Mouse (Mus musculus): ENCODE measurements around the gene Plin3.

DNA sequence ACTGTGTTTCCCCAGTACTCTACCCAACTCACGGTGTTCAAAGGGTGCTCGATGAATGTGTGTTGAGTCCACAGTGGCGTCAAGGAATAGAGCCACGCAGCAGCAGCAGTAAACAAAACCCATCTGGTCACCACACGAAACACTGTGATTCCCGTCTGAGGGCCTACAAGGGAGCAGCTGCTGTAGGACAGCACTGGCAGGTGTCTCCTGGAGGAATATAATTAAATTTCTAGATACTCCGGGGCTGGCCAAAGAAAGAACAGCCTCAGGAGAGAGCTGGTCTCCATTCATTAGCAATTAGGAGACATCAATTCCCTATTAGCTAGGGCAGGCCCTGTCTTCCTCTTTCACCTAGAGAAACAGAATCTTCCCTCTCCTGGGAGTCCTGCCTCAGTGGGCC lies 47.1 kb downstream of the Plin3 start:
- no peak for TF ChIP-seq CTCF (IDR thresholded peaks at IDR 0.05; ENCODE audit: low read depth, low read length)
- TF ChIP-seq POLR2A (IDR thresholded peaks at IDR 0.05; ENCODE audit: extremely low read depth, insufficient read depth, low read length) = no peak
